Mouse (Mus musculus): ENCODE data around the gene Otx2.

DNA sequence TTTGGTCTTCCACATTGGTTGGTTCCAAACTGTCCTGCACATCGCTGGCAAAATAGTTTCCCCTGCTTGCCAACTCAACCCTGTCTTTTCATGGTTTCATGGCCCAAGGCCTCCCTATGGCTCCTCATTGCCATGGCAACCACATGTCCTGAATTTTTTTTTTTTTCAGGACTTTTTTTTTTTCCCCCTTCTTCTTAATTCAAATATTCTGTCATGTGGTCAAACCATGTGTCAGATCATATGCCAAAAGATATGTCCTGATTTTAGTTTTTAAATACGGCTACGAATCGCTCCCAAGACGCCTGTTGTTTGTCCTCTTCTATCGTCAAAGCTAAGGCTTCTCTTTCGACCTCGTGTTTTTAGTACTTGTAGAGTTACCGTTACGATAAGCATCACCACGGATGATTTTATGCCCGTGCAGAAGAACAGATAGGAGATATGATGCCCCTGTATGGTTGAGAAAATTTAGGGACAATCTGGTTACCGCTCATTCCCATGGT, 37.3 kb upstream of the Otx2 start:
- no peak for TF ChIP-seq CTCF (IDR thresholded peaks at IDR 0.05; ENCODE audit: control insufficient read depth, insufficient read depth, insufficient replicate concordance, low read depth, low read length)
- no peak for TF ChIP-seq POLR2A (IDR thresholded peaks at IDR 0.05; ENCODE audit: control insufficient read depth, low read depth, low read length)
